Mouse (Mus musculus): ENCODE results near the gene Fndc5. TPM values are rescaled to one million over a fixed set of nuclear protein-coding genes. Genes with fewer than 3 reads are reported as not detected.
A peak's percentile ranks its signal among the peaks of the same experiment; 100 is the strongest.

The Fndc5 gene
- polyA plus RNA-seq (2014; fragmentation: Nextera tagmentation; extraction: Ambion mirVana), result 0.63 and 1.4 TPM in 2 replicates

- Histone ChIP-seq H3K27me3 (ENCODE audit: control insufficient read depth, insufficient read depth, low read length) (peaks cover 25% of the 10 kb centered on the region), H3K9me3 (ENCODE audit: control insufficient read depth, low read length) (no peaks in the 10 kb centered on the region), H3K36me3 (ENCODE audit: control insufficient read depth, insufficient read depth, low read length) (no peaks in the 10 kb centered on the region), H3K4me2 (ENCODE audit: low read depth, low read length, severe bottlenecking) (peak within 1 kb of the TSS; percentile 90), H3K4me1 (replicated peaks; ENCODE audit: control insufficient read depth, insufficient read depth, low read length) (peaks cover 2% of the 10 kb centered on the region; the same call in 1 of the 2 replicates), H3K4me3 (ENCODE audit: low read depth, low read length) (peak within 1 kb of the TSS; percentile 68), H3K9ac (ENCODE audit: low read length) (peak within 1 kb of the TSS; percentile 70), H3K27ac (ENCODE audit: low read depth, low read length) (no peak within 1 kb of the TSS)
- under 1% methylated on average over 19 of the region's 80 CpGs for WGBS
- DNase-seq (ENCODE audit: low spot score), result no peak
- ATAC-seq (replicated peaks; ENCODE audit: low FRiP score), result peak; percentile 44
Measured at GRCm38 (mm10) chr4:129136579-129137391, at the start of gene Fndc5. TSS of gene Fndc5 (plus strand) at chr4:129136999.

GRCm38 (mm10) chr4:129087850-129088249, 48.9 kb upstream of the Fndc5 start:
- Histone ChIP-seq H3K4me1 (replicated peaks; ENCODE audit: control insufficient read depth, insufficient read depth, low read length) (no peaks in the 10 kb centered on the region), H3K27ac (ENCODE audit: low read depth, low read length) (no peak overlapping the region), H3K4me2 (ENCODE audit: low read depth, low read length, severe bottlenecking) (no peak overlapping the region), H3K9me3 (ENCODE audit: control insufficient read depth, low read length) (no peaks in the 10 kb centered on the region), H3K27me3 (ENCODE audit: control insufficient read depth, insufficient read depth, low read length) (no peaks in the 10 kb centered on the region), H3K36me3 (ENCODE audit: control insufficient read depth, insufficient read depth, low read length) (no peaks in the 10 kb centered on the region), H3K9ac (ENCODE audit: low read length) (no peak overlapping the region), H3K4me3 (ENCODE audit: low read depth, low read length) (no peak overlapping the region)
- ATAC-seq (replicated peaks; ENCODE audit: low FRiP score) (no peak), DNase-seq (ENCODE audit: low spot score) (no peak)
- WGBS, result 46% methylated on average over 5 of the region's 5 CpGs

- H3K27ac ChIP-seq (ENCODE audit: low read depth, low read length), result no peak overlapping the region
- no peak overlapping the region for H3K4me3 ChIP-seq (ENCODE audit: low read depth, low read length)
- no peaks in the 10 kb centered on the region for H3K36me3 ChIP-seq (ENCODE audit: control insufficient read depth, insufficient read depth, low read length)
- ATAC-seq (replicated peaks; ENCODE audit: low FRiP score) (no peak), DNase-seq (ENCODE audit: low spot score) (no peak)
- no peak overlapping the region for H3K4me2 ChIP-seq (ENCODE audit: low read depth, low read length, severe bottlenecking)
- WGBS, result 41% methylated on average over 15 of the region's 15 CpGs
- no peaks in the 10 kb centered on the region for H3K4me1 ChIP-seq (replicated peaks; ENCODE audit: control insufficient read depth, insufficient read depth, low read length)
- H3K9me3 ChIP-seq (ENCODE audit: control insufficient read depth, low read length), result no peaks in the 10 kb centered on the region
- no peaks in the 10 kb centered on the region for H3K27me3 ChIP-seq (ENCODE audit: control insufficient read depth, insufficient read depth, low read length)
- no peak overlapping the region for H3K9ac ChIP-seq (ENCODE audit: low read length)
Measured at GRCm38 (mm10) chr4:129095276-129095675, 41.5 kb upstream of the Fndc5 start.

- DNase-seq (ENCODE audit: low spot score) (no peak), ATAC-seq (replicated peaks; ENCODE audit: low FRiP score) (no peak)
- H3K9ac ChIP-seq (ENCODE audit: low read length), result no peak overlapping the region
- 73% methylated on average over 7 of the region's 7 CpGs for WGBS
- no peak overlapping the region for H3K27ac ChIP-seq (ENCODE audit: low read depth, low read length)
- no peaks in the 10 kb centered on the region for H3K27me3 ChIP-seq (ENCODE audit: control insufficient read depth, insufficient read depth, low read length)
- H3K4me3 ChIP-seq (ENCODE audit: low read depth, low read length), result no peak overlapping the region
- no peak overlapping the region for H3K4me2 ChIP-seq (ENCODE audit: low read depth, low read length, severe bottlenecking)
- no peaks in the 10 kb centered on the region for H3K9me3 ChIP-seq (ENCODE audit: control insufficient read depth, low read length)
- no peaks in the 10 kb centered on the region for H3K36me3 ChIP-seq (ENCODE audit: control insufficient read depth, insufficient read depth, low read length)
- H3K4me1 ChIP-seq (replicated peaks; ENCODE audit: control insufficient read depth, insufficient read depth, low read length), result no peaks in the 10 kb centered on the region
Measured at GRCm38 (mm10) chr4:129097006-129097405, 39.8 kb upstream of the Fndc5 start.

- H3K36me3 ChIP-seq (ENCODE audit: control insufficient read depth, insufficient read depth, low read length), result no peaks in the 10 kb centered on the region
- whole genome bisulfite sequencing, result 85% methylated on average over 14 of the region's 14 CpGs
Measured at GRCm38 (mm10) chr4:129102133-129102829, 34.5 kb upstream of the Fndc5 start.

GRCm38 (mm10) chr4:129105356-129105755, 31.4 kb upstream of the Fndc5 start, which contains the start of gene Tmem54:
TSS of gene Tmem54 (plus strand) at chr4:129105548.
- H3K36me3 ChIP-seq (ENCODE audit: control insufficient read depth, insufficient read depth, low read length), result no peaks in the 10 kb centered on the region
- WGBS, result 1% methylated on average over 40 of the region's 40 CpGs
- H3K9me3 ChIP-seq (ENCODE audit: control insufficient read depth, low read length), result no peaks in the 10 kb centered on the region
- peak within 1 kb of the TSS; percentile 19 for H3K4me3 ChIP-seq (ENCODE audit: low read depth, low read length)
- ATAC-seq (replicated peaks; ENCODE audit: low FRiP score), result 0 out of 2 replicates have a peak, but pooled peaks have one; percentile 27
- peaks cover 5% of the 10 kb centered on the region; the same call in 1 of the 2 replicates for H3K4me1 ChIP-seq (replicated peaks; ENCODE audit: control insufficient read depth, insufficient read depth, low read length)
- peaks cover 25% of the 10 kb centered on the region for H3K27me3 ChIP-seq (ENCODE audit: control insufficient read depth, insufficient read depth, low read length)
- H3K27ac ChIP-seq (ENCODE audit: low read depth, low read length), result no peak within 1 kb of the TSS
- peak within 1 kb of the TSS; percentile 44 for H3K4me2 ChIP-seq (ENCODE audit: low read depth, low read length, severe bottlenecking)
- H3K9ac ChIP-seq (ENCODE audit: low read length), result peak within 1 kb of the TSS; percentile 12; the same call in 1 of the 2 replicates
- DNase-seq (ENCODE audit: low spot score), result peak; percentile 63

More at GRCm38 (mm10) chr4:129102133-129102829, 34.5 kb upstream of the Fndc5 start:
- Histone ChIP-seq H3K9me3 (ENCODE audit: control insufficient read depth, low read length) (no peaks in the 10 kb centered on the region), H3K4me1 (replicated peaks; ENCODE audit: control insufficient read depth, insufficient read depth, low read length) (peaks cover 5% of the 10 kb centered on the region; the same call in 1 of the 2 replicates), H3K4me3 (ENCODE audit: low read depth, low read length) (no peak overlapping the region), H3K9ac (ENCODE audit: low read length) (no peak overlapping the region), H3K27ac (ENCODE audit: low read depth, low read length) (no peak overlapping the region), H3K27me3 (ENCODE audit: control insufficient read depth, insufficient read depth, low read length) (peaks cover 25% of the 10 kb centered on the region), H3K4me2 (ENCODE audit: low read depth, low read length, severe bottlenecking) (no peak overlapping the region)
- DNase-seq (ENCODE audit: low spot score) (no peak), ATAC-seq (replicated peaks; ENCODE audit: low FRiP score) (no peak)

GRCm38 (mm10) chr4:129106073-129106472, 30.7 kb upstream of the Fndc5 start:
- H3K36me3 ChIP-seq (ENCODE audit: control insufficient read depth, insufficient read depth, low read length), result no peaks in the 10 kb centered on the region
- H3K4me1 ChIP-seq (replicated peaks; ENCODE audit: control insufficient read depth, insufficient read depth, low read length), result peaks cover 5% of the 10 kb centered on the region; the same call in 1 of the 2 replicates
- 20% methylated on average over 9 of the region's 9 CpGs for WGBS
- H3K9ac ChIP-seq (ENCODE audit: low read length), result no peak overlapping the region
- no peaks in the 10 kb centered on the region for H3K9me3 ChIP-seq (ENCODE audit: control insufficient read depth, low read length)
- H3K27me3 ChIP-seq (ENCODE audit: control insufficient read depth, insufficient read depth, low read length), result peaks cover 25% of the 10 kb centered on the region
- DNase-seq (ENCODE audit: low spot score), result no peak
- no peak overlapping the region for H3K4me3 ChIP-seq (ENCODE audit: low read depth, low read length)
- no peak overlapping the region for H3K27ac ChIP-seq (ENCODE audit: low read depth, low read length)
- no peak overlapping the region for H3K4me2 ChIP-seq (ENCODE audit: low read depth, low read length, severe bottlenecking)
- no peak for ATAC-seq (replicated peaks; ENCODE audit: low FRiP score)

- 72% methylated on average over 10 of the region's 10 CpGs for WGBS
- Histone ChIP-seq H3K27ac (ENCODE audit: low read depth, low read length) (no peak overlapping the region), H3K9me3 (ENCODE audit: control insufficient read depth, low read length) (no peaks in the 10 kb centered on the region), H3K4me3 (ENCODE audit: low read depth, low read length) (no peak overlapping the region), H3K4me2 (ENCODE audit: low read depth, low read length, severe bottlenecking) (no peak overlapping the region), H3K27me3 (ENCODE audit: control insufficient read depth, insufficient read depth, low read length) (peaks cover 25% of the 10 kb centered on the region), H3K4me1 (replicated peaks; ENCODE audit: control insufficient read depth, insufficient read depth, low read length) (peaks cover 5% of the 10 kb centered on the region; the same call in 1 of the 2 replicates), H3K9ac (ENCODE audit: low read length) (no peak overlapping the region), H3K36me3 (ENCODE audit: control insufficient read depth, insufficient read depth, low read length) (no peaks in the 10 kb centered on the region)
- DNase-seq (ENCODE audit: low spot score), result no peak
- ATAC-seq (replicated peaks; ENCODE audit: low FRiP score), result no peak
Measured at GRCm38 (mm10) chr4:129107348-129107899, 29.4 kb upstream of the Fndc5 start.

Measured in forebrain, embryonic 11.5 days (tissue).